Mouse (Mus musculus) splenic B cell, adult 2 months (primary cell): ENCODE results near the gene Gm2888.
"Not testable (repeated sequence)": the region's sequence is repeated elsewhere in the genome, so short reads cannot be mapped to it uniquely, and the experiment has no call there.

Experiments used
- DNase-seq: peaks from one replicate; pipeline ENCODE4 v3.0.0-alpha.2; 2011; ENCODE audit warnings: low read depth, low spot score
- H3K27me3 ChIP-seq: 2 replicates; pipeline ENCODE4 v1.6.1; 2012; ENCODE audit warnings: mild to moderate bottlenecking, low read length, moderate library complexity, mixed read lengths; ENCODE audit not compliant: control insufficient read depth, poor library complexity, insufficient read depth, severe bottlenecking
- H3K36me3 ChIP-seq: 2 replicates; pipeline ENCODE4 v1.6.1; 2012; ENCODE audit warnings: mild to moderate bottlenecking, low read length, moderate library complexity, mixed read lengths; ENCODE audit not compliant: control insufficient read depth, poor library complexity, insufficient read depth, severe bottlenecking

Gm2888 gene

DNA sequence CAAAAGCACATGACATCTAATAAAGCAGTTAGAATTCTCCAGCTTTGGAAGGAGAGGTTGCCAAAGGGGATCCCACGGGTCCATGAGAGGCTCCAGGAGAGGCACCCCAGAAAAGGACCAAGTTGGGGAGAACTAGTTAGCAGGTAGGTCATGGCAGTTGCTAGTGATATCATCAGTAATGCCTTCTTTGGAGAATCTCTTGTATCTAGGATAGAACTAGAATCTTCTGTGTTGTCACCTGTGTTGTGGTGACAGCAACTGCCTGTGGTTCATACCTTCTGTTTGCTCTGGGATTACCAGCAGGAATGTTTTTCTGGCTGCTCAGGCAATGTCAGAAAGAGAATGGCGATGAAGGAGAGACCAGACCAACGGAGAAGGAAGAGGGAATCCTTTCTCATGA lies at the start of gene Gm2888:
Gene Gm2888, plus strand, starts transcription at position 301 of the 400 bp plus-strand sequence.
- H3K27me3 ChIP-seq, H3K36me3 ChIP-seq, DNase-seq: not testable (repeated sequence)

DNA sequence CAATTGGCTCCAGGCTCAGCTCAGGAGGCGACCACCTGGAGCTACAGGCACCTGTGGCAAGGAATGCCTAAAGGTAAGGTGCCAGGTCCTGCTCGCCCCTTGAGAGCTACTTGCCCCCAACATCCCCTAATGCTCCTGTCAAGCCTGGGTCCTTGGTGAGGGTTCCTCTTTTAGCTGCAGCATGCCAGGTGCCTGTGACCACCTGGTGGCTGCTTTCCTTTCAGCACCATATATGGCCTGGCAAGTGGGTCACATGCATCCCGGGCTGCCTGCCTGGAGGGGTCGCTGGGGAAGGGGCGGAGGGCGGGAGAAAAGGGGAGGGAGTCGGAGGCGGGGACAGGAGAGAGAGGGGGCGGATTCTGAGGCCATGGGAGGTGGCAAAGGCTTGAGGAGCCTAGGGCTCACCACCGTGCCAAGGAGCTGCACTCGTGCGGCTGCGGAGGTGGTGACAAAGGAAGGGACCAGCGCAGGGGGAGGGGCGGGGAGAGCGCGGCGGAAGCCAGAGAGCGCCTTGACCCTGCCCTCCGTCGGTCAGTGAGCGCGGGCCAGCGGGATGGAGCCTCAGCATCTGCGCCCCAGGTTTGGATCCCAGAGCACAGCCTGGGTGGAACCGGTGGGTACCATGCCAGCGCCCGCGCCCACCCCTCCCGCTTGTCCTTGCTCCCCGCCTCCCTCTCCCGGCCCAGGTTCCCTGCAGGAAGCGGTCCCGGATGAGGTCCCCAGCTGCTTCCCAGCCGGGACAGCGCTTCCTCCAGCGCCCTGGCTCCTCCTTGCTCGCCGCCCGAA lies 19.1 kb downstream of the Gm2888 start, which contains the start of gene Gm2897:
Gene Gm2897, plus strand, starts transcription at position 559 of the 786 bp plus-strand sequence.
- not testable (repeated sequence) for H3K27me3 ChIP-seq, H3K36me3 ChIP-seq, DNase-seq

DNA sequence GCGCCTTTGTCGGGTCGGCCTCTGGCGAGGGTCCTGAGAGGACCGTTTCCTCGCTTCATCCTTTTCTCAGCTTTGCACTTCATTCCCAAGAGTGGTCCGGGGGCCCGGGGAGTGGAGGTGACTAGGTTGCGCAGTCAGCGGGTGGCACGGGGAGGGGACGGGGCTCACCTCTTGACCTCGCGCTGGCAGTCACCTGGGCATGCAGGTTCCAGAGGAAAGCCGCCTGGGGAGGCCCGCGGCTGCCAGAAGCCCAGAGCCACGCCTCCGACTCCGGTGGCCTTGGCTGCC lies 19.7 kb downstream of the Gm2888 start:
- not testable (repeated sequence) for H3K27me3 ChIP-seq, H3K36me3 ChIP-seq, DNase-seq

DNA sequence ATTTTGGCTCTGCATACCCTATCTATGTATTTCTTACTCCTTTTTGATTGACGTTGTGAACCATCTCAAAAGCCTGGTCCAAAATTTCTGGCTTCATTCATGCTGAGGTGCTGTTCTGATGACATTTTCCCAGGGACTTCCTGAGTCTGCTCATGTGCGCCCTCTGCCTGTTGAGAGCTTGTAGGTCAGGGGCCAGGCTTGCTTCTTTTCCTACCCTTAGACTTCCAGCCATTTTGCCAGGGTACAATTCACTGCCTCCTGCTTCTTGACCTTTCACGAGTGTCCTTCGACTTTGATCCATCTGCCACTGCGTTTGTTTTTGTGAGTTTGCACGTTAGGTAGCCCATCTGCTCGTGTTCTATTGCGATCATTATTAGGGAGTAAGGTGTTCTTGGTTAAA lies 20.3 kb downstream of the Gm2888 start:
- H3K36me3 ChIP-seq, DNase-seq, H3K27me3 ChIP-seq: not testable (repeated sequence)
